Mouse (Mus musculus): ENCODE measurements around the gene Hormad2.

The Hormad2 gene

DNA sequence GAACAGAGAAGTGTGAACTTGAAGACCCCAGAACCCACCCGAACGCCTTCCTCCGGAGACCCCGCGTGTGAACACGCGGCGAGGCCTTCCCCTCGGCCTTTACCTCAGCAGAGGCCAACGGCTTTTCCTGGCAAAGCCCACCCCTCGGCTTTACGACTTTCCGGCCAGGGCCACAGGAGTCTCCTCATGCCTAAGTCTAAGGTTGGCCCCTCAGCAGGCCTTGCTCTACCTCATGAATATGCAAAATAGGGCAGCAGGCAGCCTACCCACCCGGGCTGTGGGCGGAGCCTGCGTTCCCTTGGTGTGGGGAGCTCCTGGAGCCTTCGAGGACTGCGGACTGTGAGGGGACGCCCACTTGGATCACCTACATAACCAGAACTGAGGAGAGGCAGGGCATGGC is at the start of gene Hormad2:
Hormad2 (minus strand) TSS at position 128 of the 400 bp plus-strand sequence.
- no peak for DNase-seq (ENCODE audit: low read depth, low spot score)

DNA sequence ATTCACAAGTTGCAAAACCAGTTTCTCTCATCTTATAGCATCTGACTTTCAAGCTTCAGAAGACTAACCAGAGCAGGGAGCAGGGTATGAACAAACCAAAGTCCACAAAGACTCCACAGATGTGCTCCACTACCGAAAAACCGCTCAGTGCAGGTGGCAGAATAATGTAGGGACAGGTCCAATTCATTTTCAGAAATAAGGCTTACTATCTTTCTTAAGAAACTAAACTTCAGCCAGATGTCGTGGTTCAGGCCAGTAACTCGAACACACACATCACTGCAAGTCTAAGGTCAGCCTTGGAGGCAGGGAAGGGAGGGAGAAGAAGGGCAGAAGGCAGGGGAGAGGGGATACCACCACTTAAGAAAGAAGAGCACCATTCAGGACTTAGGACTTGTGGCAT is 48.3 kb upstream of the Hormad2 start:
- no peak for DNase-seq (ENCODE audit: low read depth, low spot score)

DNA sequence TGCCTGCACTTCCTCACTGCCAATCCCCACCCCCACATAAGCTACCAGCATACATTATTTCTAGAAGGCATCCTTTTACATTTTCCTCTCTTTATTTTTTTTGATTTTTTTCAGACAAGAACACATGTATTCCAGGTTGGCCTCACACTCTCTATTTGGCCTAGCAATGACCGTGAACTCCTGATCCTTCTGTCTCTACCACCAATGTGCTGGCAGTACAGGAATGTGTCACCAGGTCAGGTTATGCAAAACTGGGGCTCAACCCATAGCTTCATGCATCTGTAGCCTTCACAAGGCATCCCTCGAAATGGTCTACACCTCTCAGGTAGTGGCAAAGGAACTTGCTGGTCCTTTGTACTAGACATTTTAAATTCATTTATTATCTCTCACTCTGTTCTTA is 47.9 kb upstream of the Hormad2 start:
- no peak for DNase-seq (ENCODE audit: low read depth, low spot score)

DNA sequence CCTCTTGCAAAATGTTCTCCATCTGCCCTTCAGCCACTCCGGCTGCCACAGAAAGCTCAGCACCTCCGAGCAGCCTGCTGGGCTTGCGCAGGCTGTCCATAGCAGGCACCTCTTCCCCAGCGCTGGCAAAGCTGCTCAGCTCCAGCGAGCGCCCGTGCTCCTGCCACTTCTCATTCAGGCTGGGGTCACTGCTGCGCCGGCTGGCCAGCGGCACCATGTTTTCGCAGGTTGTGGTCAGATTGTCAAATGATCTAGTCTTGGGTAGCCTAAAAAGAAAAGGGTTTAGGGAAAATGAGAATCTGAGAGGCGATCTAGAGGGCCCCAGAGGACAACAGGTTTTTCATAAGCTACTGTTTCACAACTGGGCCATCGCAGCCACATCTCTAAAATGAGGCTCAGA is 47.5 kb upstream of the Hormad2 start:
- no peak for DNase-seq (ENCODE audit: low read depth, low spot score)

DNA sequence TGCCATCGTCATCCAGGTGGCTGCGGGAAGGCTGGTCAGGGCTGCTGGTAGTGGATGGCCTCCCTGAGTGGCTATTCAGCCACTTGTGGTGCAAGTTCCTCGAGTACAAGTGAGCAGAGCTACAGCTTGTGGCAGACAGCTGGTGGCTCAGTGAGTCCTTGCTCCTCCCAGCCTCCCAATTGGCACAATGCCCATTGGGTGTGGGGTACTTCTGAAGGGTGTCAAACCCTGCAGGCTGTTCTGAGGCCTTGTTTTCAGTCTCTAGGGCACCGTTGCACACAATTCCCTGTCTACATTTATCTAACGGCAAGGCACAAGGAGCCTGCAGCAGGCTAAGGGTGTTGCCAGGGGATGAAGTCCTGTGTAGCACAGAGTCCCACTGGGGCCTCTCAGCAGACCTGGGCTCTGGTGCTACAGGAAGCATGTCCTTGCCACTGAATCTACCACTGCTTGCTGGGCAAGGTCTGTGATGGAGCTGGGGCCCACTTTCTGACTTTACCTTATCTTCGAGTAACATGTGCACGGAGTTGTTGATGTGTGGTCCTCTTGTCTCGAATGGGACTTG is 46.6 kb upstream of the Hormad2 start:
- DNase-seq (ENCODE audit: low read depth, low spot score), result no peak

DNA sequence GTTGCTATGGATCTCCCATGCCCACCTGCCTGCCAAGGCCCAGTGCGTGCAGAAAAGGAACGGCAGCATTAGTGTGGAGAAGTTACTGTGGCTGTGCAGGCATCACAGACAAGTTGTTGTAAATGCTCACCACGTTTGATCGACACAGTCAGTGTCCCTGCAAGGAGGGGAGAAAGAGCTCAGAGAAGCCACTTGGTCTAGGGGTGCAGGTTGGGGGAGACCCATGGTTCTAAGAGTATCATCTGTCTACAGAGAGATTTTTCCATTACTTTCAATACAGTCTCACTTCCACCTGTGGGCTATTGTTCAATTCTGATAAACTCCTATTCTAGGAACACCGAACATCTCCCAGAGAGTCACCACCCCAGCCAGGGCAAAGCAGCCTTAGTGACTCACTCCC is 43.6 kb upstream of the Hormad2 start:
- no peak for DNase-seq (ENCODE audit: low read depth, low spot score)

DNA sequence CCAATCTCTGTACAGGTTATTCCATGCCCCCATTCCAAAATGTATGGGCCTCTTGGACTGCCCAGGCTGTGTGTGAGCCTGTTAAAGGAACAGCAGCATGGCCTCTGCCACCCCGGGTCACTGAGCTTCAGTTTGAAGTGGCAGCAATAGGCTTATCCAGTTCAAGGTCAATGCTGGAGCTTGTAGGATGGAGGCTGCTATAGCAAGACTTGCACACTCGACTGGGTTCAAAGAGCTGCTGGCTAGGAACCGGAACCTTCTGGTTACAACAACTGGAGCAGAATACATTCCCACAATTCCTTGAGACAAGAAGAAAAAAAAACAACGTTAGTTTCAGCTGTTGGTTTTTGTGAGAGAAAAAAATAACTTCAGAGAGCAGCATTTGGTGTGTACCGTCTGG is 41.7 kb upstream of the Hormad2 start:
- no peak for DNase-seq (ENCODE audit: low read depth, low spot score)

DNA sequence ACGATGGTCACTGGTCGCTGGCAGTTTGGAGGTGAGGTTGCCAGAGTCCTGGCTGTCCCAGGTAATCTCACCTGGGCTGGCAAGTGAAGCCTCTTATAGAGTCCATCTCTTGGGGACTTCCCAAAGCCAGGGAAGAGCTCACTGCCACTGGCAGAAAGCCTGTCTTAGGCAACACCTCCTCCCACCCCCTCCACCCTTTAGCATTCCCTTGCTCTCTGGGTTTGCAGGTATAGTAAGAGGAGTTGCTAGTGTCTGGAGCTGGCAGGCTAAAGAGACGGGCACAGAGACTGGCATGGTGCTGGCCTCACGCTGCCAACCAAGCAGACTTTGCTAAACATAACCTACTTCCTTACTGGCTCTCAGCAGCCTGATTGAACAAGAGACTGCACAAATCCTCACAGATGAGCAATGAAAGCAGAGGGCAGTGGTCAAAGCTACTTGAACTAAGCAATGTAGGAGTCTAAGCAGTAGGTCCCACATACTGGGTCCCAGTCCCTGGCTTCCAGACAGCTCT is 35.3 kb upstream of the Hormad2 start:
- no peak for DNase-seq (ENCODE audit: low read depth, low spot score)

DNA sequence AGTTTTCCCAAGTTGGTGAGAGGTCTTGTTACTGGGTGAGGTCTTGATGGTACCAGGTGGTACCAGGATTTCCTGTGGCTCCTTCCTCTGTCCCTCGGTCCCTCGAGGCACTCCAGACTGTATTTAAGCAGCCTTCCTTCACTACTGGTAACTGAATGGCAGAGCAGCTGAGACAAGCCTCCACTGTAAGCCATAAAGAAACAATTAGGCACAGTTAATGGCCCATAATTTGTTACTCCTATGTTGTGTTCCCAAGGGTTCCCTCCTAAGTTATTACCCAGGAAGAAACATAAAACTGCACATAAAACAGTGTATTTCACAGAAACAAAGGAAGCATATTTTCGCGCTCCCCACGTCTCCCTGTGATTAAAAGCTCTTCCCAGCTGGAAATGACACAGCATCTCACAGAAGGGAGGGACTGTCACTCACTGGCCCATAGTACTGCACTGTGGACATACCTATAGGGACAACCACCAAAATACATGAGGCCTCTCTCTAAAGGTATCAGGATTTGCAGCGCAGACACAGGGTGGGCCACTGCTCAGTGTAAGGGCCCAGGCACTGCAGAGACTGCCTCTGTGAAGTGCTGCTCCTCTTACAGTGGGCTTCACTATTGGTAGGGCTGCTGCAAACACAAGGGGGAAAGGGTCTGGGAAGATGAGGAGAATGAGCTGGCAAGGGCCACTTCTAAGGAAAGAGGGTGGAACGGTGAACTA is 31.7 kb upstream of the Hormad2 start:
- DNase-seq (ENCODE audit: low read depth, low spot score), result no peak

DNA sequence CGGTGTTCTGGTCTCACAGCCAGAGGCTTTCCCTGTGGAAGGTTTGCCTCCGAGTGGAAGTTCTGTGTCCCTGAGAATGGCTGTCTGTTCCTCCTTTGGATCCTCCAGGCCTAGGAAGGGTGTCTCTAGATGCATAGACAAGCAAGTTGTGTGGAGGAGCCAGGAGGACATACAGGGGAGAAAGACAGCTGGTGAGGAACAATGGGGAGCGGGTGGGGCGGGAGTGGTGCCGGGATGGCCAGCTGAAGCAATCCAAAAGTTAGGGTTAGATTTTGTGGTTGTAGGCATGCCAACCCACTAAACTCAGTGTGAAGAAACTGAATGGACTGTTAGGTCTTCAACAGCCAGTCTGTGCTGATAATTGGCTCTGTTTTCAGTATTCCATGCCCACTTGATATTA is 30.8 kb upstream of the Hormad2 start:
- no peak for DNase-seq (ENCODE audit: low read depth, low spot score)

DNA sequence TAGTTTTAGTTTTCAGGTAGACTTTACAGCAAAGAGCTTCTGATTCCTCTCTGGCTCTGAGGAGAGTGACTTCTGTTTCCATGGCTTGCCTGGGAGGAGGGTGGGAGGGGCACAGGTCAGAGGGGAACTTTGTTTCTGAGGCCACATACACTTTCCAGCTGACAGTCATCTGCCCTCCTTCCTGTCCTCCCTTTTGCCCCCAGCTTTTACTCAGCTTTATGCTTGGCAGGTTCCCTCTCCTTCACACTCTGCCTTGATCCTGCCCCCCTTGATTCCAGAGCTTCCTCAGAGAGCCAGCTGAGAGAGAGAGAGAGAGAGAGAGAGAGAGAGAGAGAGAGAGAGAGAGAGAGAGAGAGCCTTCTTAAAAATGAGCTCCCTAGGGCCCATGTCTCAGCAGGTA is 30.3 kb upstream of the Hormad2 start:
- no peak for DNase-seq (ENCODE audit: low read depth, low spot score)

DNA sequence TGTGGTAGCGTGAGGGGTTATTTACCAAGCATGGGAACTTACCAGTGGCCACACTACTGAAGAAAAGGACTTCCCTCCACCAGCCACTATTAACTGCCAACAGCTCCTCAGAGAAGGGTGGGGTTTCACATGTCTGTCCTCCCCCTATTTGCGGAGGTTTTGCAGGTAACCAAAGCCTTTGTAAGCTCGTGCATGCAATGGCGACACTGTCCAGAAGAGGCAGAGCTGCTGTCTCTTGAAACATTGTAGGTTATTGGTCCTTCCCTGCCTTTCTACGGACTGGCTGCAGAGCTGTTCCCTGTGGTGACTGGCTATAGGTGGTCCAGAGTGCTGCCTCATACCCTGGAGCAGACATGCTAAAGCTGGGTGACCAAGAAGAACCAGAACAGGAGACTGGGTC is 28.2 kb upstream of the Hormad2 start:
- no peak for DNase-seq (ENCODE audit: low read depth, low spot score)

DNA sequence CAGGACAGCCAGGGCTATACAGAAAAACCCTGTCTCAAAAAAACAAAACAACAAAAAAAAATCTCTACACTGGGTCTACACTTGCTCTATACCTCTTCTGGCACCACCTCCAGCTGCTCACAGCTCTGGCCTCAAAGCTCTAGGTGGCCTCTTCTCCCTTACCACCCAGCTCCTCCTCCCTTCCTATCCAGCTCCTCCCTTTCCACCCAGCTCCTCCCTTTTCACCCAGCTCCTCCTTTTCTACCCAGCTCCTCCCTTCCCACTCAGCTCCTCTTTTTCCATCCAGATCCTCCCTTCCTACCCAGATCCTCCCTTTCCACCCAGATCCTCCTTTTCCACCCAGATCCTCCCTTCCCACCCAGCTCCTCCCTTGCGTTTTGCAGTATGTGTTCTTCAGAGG is 26.5 kb upstream of the Hormad2 start:
- DNase-seq (ENCODE audit: low read depth, low spot score), result no peak

DNA sequence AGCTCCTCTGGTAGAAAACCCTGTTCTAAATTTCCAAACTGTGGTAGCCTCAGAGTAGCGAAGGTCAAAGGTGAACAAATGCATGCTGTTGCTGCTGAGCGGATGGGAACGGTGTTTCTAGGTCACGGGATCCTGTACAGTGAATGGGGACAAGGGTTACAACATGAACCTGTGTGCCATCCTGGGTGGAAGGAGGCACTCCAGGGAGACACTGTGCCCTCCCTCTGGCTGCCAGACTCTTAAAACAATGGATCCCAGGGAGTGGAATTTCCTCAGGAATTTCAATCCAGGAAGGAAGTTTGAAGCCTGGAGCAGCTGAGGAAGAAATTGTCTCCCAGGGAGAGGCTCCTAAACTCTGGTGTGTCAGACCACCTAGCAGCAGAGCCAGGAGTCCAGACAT is 25.3 kb upstream of the Hormad2 start:
- DNase-seq (ENCODE audit: low read depth, low spot score), result no peak

DNA sequence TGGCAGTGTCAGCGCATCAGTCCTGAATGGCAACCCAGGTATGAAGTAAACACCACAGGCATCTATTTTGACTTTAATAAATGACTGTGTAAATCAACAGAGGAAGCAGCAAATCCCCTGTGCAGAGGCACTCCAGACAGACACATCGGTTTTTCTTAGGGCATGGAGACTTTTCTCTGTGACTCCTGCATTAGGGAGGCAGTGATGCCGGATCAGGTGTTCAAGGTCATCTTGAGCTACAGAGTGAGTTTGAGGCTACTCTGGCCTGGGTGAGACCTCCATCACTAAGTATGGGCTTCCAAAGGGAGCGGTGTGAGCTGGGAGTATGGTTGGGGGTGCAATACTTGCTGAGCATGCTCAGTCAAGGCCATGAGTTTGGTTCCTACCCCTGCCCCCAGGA is 23.7 kb upstream of the Hormad2 start:
- no peak for DNase-seq (ENCODE audit: low read depth, low spot score)

DNA sequence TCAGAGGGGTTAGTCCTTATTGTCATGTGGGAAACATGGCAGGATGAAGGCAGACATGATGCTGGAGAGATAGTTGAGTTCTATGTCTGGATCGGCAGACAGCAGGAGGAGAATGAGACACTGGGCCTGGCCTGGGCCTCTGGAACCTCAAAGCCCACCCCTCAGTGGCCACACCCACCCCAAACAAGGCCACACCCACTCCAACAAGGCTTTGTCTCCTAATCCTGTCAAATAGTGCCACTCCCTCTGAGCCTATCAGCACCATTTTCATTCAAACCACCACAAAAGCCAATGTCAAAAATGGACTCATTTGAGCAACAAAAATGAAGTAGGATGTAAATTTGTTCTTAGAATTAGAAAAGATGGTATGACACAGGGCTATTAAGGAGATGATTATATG is 23.3 kb upstream of the Hormad2 start:
- DNase-seq (ENCODE audit: low read depth, low spot score), result no peak

DNA sequence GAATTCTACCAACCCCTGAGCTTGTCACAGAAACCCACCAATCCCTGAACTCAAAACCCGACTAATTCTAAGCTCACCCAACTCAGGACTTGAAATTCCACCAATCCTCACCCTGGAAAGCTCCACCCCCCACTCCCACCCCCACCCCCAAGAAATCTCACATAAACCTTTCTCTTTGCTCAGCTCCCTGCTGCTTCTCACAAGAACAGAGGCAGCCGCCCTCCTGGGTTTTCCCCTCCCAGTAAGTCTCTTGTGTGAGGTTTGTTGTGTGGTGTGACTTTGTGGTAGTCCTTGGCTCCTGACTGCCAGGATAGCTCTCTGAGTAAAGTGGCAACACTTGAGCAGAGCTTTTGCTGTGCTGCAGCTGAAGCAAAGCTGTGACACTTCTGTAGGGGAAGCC is 22.0 kb upstream of the Hormad2 start:
- peak; percentile 43 for DNase-seq (ENCODE audit: low read depth, low spot score)

DNA sequence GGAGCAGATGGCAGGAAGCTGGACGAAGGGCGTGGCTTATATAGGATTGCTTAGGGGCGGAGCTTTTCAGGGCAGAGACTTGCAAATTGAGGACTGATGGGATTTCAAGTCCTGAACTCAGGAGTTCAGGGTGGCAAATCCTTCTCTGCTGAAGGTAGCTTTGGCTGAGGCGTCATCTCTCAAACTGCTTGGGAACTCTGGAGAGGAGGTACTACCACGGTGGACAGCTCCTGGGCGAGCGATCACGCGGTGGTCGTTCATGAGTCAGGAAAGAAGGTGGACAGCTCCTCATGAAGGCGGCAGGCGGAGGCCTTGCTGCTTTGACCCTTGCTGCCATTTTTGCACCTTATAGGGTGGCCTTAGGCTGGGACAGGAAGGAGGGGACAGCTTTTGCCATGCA is 20.2 kb upstream of the Hormad2 start:
- DNase-seq (ENCODE audit: low read depth, low spot score), result no peak

DNA sequence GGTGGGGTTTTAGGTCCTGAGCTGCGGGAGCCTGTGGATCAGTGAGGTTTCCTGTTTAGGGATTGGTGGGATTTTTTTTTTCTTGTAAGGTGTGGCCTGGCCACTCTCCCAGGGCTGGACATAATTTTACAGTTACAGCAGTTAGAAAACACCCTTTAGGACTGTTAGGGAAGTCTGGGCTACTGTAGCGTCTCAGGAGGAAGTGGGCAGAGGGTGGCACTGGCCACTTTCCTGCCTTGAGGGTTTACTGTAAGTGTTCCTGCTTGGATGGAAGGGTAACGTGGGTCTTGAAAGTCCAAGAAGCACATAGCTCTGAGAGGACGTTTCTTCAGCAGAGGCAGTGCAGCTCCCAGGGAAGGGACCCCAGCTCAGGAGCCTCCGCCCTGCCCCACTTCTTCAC is 19.7 kb upstream of the Hormad2 start:
- DNase-seq (ENCODE audit: low read depth, low spot score), result no peak

DNA sequence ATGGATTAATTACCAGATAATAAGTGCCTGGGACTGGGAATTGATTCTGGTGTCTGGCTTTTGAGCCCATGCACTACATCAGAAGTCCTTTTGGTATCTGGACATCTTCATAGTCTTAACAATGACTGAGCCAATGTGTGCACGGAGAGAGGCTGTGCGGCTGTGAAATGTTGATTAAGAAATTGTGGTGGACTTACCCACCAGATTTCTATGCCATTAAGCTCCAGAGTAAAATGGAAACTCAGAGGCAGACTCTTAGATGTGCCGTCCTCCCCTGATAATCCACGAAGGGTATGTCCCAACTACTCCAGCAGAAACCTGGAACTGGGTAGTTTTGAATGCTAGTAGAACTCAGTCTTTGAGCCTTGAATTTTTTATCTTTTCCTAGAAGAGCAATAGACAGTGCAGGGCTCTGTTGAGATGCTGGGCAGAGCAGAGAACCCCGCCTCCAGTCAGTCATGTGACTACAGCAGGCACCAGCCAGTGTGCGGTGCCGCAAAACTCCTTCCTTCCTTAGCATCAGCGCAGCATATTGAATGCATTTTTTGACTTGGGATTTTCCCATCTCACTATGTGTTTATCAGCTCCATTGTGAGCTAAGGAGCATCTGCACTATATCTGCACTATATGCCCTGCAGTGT is 14.1 kb upstream of the Hormad2 start:
- DNase-seq (ENCODE audit: low read depth, low spot score), result no peak

DNA sequence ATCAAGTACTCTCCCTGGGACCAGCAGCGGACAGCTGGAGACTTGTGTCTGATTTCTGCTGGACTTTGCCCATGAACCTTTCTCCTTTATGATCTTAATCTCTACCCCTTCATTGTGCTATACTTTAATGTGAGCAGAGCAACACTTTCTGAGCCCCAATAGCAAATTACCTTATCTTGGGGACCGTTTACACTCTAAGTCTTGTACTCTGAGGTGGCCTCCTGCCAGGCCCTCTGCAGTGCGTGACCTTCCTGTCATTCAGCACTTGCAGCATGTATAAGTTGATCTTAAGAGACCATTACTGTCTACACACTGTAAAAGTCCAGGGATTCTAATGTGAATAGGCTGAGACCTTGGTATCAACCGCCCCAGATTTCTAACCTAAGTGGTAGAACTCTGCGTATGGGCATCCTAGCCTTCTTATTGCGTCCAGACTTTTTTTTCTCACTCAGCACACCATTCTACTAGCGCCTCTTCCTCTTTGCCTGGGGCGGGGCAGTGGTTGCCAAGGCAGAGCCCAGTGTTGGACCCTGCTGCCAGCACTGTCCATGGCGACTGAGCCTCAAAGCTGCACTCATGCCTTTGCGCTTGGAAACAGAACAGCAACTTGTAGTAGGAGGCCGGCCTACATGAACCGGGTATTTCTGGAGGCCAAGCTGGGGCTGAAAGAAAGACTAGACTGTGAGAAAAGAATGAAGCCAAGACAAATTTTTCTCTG is 11.7 kb upstream of the Hormad2 start:
- DNase-seq (ENCODE audit: low read depth, low spot score), result no peak

DNA sequence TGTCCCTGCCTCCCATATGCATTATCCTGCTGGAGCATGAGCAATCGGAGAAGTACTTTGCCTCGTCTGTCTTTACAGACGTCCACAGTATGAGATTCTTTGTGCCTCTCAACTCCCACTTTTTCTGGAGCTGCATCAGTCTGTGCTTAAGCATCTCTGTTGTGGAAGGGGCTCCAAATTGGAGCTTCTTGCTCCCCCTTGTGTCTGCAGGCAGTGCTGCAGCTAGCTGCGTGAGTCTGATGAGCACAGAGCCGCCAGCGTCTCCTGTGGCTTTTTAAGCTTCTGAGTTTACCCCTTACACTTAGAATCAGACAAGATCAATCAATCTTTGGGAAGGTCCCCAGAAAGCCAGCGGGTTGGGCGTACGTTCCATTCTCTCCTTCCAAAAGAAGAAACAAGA is 10.2 kb upstream of the Hormad2 start:
- peak; percentile 72 for DNase-seq (ENCODE audit: low read depth, low spot score)

Measured in CD4-positive helper T cell, adult 2 months (primary cell).